Mouse (Mus musculus) kidney, embryonic 16.5 days (tissue): ENCODE data around the gene Olfr891. TPM values are rescaled to one million over a fixed set of nuclear protein-coding genes. Genes with fewer than 3 reads are reported as not detected.
"Not testable (repeated sequence)": the region's sequence is repeated elsewhere in the genome, so short reads cannot be mapped to it uniquely, and the experiment has no call there.

Experiments used
- ATAC-seq: fragments of 200-750 bp; cut with Nextera tagmentation; 2 replicates; pipeline ENCODE4 v1.8.0; 2017; ENCODE audit warnings: moderate TSS enrichment; ENCODE audit not compliant: low FRiP score, low TSS enrichment
- H3K27ac ChIP-seq: fragments of 300-500 bp; sonication (generic); 2 replicates; pipeline ENCODE4 v1.5.1; 2014; ENCODE audit warnings: low read length
- H3K27me3 ChIP-seq: fragments of 300-500 bp; sonication (generic); 2 replicates; pipeline ENCODE4 v1.6.1; 2014; ENCODE audit warnings: low read length, control low read depth, mixed read lengths; ENCODE audit not compliant: insufficient read depth
- H3K36me3 ChIP-seq: fragments of 300-500 bp; sonication (generic); 2 replicates; pipeline ENCODE4 v1.6.1; 2014; ENCODE audit warnings: low read length, control low read depth, mixed read lengths; ENCODE audit not compliant: insufficient read depth
- H3K4me1 ChIP-seq: fragments of 300-500 bp; sonication (generic); 2 replicates; pipeline ENCODE4 v1.6.1; 2014; ENCODE audit warnings: low read length, control low read depth, mixed read lengths; ENCODE audit not compliant: insufficient read depth
- H3K4me2 ChIP-seq: fragments of 300-500 bp; sonication (generic); replicated peaks from 2 replicates; pipeline ENCODE4 v1.6.1; 2014; ENCODE audit warnings: low read depth, low read length
- H3K4me3 ChIP-seq: fragments of 300-500 bp; sonication (generic); 2 replicates; pipeline ENCODE4 v1.5.1; 2014; ENCODE audit warnings: mild to moderate bottlenecking, low read length
- H3K9ac ChIP-seq: fragments of 300-500 bp; sonication (generic); replicated peaks from 2 replicates; pipeline ENCODE4 v1.6.1; 2014; ENCODE audit warnings: low read length
- H3K9me3 ChIP-seq: fragments of 300-500 bp; sonication (generic); 2 replicates; pipeline ENCODE4 v1.6.1; 2016; ENCODE audit warnings: low read length, control low read depth
- WGBS: fragments of 180-500 bp; shearing (Covaris S2); extraction: QIAGEN DNeasy Blood & Tissue Kit; methylation state at CpG from one replicate; pipeline ENCODE4 v1.1.7; 2014; 5-methylcytosine and 5-hydroxymethylcytosine counted together
- polyA plus RNA-seq: library from polyadenylated mRNA; unstranded; fragments of >200 nt; fragmentation: Nextera tagmentation; extraction: Ambion mirVana; gene quantifications from 2 replicates; pipeline ENCODE4 v1.2.1, GENCODE M21; 2015

Olfr891 gene
- not detected in 2 replicates for polyA plus RNA-seq

DNA sequence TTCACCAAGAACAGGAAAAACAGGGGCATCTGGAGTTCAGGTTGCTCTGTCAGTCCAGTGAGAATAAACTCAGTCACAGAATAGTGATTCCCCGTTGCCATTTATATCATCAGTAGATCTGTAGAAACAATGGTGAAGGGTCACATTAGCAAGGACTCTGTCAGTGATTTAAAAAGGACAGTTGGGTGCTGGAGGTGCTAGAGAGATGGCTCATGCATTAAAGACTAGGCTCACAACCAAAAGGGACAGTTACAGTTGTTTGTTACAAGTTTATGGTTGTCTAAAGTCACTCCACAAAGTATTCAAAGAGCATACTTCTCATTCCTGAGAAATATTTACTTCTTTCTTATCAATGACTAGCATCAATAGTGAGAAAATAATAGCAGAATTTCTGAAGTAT is at the start of gene Olfr891:
TSS of gene Olfr891 (minus strand) at position 101 of the 400 bp plus-strand sequence.
- no peak within 1 kb of the TSS for H3K4me2 ChIP-seq
- no peak for ATAC-seq
- no peaks in the 10 kb centered on the region for H3K27me3 ChIP-seq
- WGBS: 76% methylated on average over 1 of the region's 1 CpGs
- no peak within 1 kb of the TSS for H3K9ac ChIP-seq
- H3K27ac ChIP-seq: no peak within 1 kb of the TSS
- H3K36me3 ChIP-seq: no peaks in the 10 kb centered on the region
- no peak within 1 kb of the TSS for H3K4me3 ChIP-seq
- peaks cover 17% of the 10 kb centered on the region for H3K9me3 ChIP-seq
- H3K4me1 ChIP-seq: no peaks in the 10 kb centered on the region

DNA sequence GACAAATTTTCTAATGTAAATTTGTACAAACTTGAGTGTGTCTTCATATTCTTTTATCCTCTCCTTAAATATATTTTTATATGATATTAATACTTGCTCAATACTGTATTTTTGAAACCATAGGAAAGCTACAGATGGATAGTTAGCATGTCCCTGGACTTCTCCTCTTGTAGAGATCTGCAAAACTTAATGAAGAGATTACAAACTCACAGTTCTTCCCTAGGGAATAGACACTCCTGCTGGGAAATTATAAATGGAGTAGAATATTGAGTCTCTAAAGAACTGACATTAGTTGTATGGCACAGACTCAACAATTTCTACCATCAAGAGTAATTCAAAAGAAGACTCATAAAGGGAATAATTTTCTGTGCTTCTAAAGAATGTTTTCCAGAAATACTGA is 37.1 kb upstream of the Olfr891 start, which contains the start of gene Olfr894:
TSS of gene Olfr894 (plus strand) at position 301 of the 400 bp plus-strand sequence.
- no peaks in the 10 kb centered on the region for H3K4me1 ChIP-seq
- no peaks in the 10 kb centered on the region for H3K9me3 ChIP-seq
- no peak within 1 kb of the TSS for H3K9ac ChIP-seq
- H3K27me3 ChIP-seq: no peaks in the 10 kb centered on the region
- H3K36me3 ChIP-seq: no peaks in the 10 kb centered on the region
- H3K27ac ChIP-seq: no peak within 1 kb of the TSS
- no peak for ATAC-seq
- no peak within 1 kb of the TSS for H3K4me2 ChIP-seq
- no peak within 1 kb of the TSS for H3K4me3 ChIP-seq

DNA sequence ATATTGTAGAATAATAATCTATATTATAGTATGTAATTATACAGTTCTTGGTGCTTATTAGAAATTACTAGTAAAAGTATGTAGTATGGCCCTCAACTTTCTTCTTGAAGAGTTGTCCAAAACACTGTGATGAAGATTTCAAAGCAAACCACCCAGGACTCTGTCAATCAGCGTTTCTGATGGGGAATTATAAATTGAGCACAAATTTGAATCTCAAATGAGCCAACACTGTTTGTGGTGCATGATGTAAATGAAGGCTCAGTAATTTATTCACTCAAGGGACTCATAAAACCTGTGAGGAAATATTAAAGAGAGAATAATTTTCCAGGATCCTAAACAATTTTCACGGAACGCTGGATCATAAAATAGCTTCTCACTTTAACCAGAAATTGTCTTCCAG is 27.4 kb upstream of the Olfr891 start, which contains the start of gene Olfr893:
TSS of gene Olfr893 (plus strand) at position 301 of the 400 bp plus-strand sequence.
- Histone ChIP-seq H3K9ac (no peak within 1 kb of the TSS), H3K36me3 (no peaks in the 10 kb centered on the region)

DNA sequence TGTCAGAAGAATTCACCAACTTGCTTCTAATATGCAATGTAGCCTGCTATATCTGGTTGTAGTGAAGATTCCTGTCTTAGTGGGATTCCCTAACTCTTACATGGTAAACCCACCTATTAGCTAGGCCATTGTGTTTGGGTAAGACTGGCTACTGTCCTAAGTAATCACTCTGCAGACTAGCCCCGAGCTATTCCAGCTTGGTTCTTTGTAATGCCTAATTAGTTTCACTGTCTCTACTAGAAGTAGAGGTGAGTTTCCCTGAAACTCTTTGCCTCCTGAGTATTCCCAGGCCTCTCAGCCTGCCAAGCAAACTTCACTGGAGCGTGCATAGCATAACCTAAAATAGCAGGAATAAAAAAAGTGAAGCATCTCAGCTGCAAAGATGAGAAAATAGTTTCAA is 12.3 kb downstream of the Olfr891 start:
- WGBS: 54% methylated on average over 2 of the region's 2 CpGs
- not testable (repeated sequence) for H3K27ac ChIP-seq, H3K4me1 ChIP-seq, H3K9ac ChIP-seq, H3K9me3 ChIP-seq, ATAC-seq, H3K27me3 ChIP-seq, H3K36me3 ChIP-seq, H3K4me2 ChIP-seq, H3K4me3 ChIP-seq

More for the DNA sequence above, 27.4 kb upstream of the Olfr891 start, which contains the start of gene Olfr893:
- no peak within 1 kb of the TSS for H3K4me3 ChIP-seq
- WGBS: 77% methylated on average over 3 of the region's 3 CpGs
- ATAC-seq: no peak
- no peaks in the 10 kb centered on the region for H3K4me1 ChIP-seq
- H3K9me3 ChIP-seq: no peaks in the 10 kb centered on the region
- no peak within 1 kb of the TSS for H3K27ac ChIP-seq
- no peak within 1 kb of the TSS for H3K4me2 ChIP-seq
- H3K27me3 ChIP-seq: no peaks in the 10 kb centered on the region

DNA sequence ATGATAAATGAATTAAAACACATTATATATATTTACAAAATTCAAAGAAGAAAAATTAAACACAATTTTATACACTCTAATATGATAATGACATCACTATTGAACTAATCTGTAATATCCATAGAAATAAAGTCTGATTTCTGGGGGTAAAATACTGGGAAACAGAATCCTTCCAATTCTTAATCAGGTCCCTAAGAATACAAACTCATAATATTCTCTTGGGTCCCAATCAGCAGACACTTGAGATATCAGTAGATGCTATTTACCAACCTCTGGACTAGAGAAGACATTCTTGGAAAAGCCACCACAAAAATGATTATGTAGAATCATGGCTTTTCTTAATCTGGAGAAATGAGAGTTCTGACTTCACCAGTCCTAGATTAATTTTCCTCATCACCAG is 38.4 kb downstream of the Olfr891 start, which contains the start of gene Olfr890:
TSS of gene Olfr890 (plus strand) at position 301 of the 400 bp plus-strand sequence.
- no peak within 1 kb of the TSS for H3K27ac ChIP-seq
- H3K4me1 ChIP-seq: no peaks in the 10 kb centered on the region
- ATAC-seq: no peak
- H3K9me3 ChIP-seq: no peaks in the 10 kb centered on the region
- H3K9ac ChIP-seq: no peak within 1 kb of the TSS
- no peaks in the 10 kb centered on the region for H3K27me3 ChIP-seq
- no peaks in the 10 kb centered on the region for H3K36me3 ChIP-seq
- H3K4me3 ChIP-seq: no peak within 1 kb of the TSS
- H3K4me2 ChIP-seq: no peak within 1 kb of the TSS

Other genes starting within 250 kb of the Olfr891 start
- gene Olfr881, start 189.0 kb downstream of the Olfr891 start, polyA plus RNA-seq: not detected in 2 replicates
- not detected in 2 replicates for gene Olfr883, start 155.0 kb downstream of the Olfr891 start, polyA plus RNA-seq
- gene Olfr884, start 134.3 kb downstream of the Olfr891 start, polyA plus RNA-seq: not detected in 2 replicates
- gene Olfr885, start 119.5 kb downstream of the Olfr891 start, polyA plus RNA-seq: not detected in 2 replicates
- not detected in 2 replicates for gene Olfr887, start 96.7 kb downstream of the Olfr891 start, polyA plus RNA-seq
- not detected in 2 replicates for gene Olfr888, start 72.7 kb downstream of the Olfr891 start, polyA plus RNA-seq
- gene Olfr889, start 65.6 kb downstream of the Olfr891 start, polyA plus RNA-seq: 0.03 and 0.06 TPM in 2 replicates
- gene Olfr890, start 38.3 kb downstream of the Olfr891 start, polyA plus RNA-seq: not detected in 2 replicates
- not detected in 2 replicates for gene Olfr893, start 27.5 kb upstream of the Olfr891 start, polyA plus RNA-seq
- gene Olfr894, start 37.2 kb upstream of the Olfr891 start, polyA plus RNA-seq: not detected in 2 replicates
- not detected in 2 replicates for gene Olfr143, start 72.0 kb upstream of the Olfr891 start, polyA plus RNA-seq
- not detected in 2 replicates for gene Olfr895, start 87.0 kb upstream of the Olfr891 start, polyA plus RNA-seq
- not detected in 2 replicates for gene Olfr896-ps1, start 110.3 kb upstream of the Olfr891 start, polyA plus RNA-seq
- gene Olfr25, start 148.2 kb upstream of the Olfr891 start, polyA plus RNA-seq: not detected in 2 replicates
- not detected in 2 replicates for gene Olfr898, start 167.6 kb upstream of the Olfr891 start, polyA plus RNA-seq
- not detected in 2 replicates for gene Olfr250, start 186.1 kb upstream of the Olfr891 start, polyA plus RNA-seq
- gene Olfr251, start 196.3 kb upstream of the Olfr891 start, polyA plus RNA-seq: not detected in 2 replicates
- not detected in 2 replicates for gene Olfr147, start 220.9 kb upstream of the Olfr891 start, polyA plus RNA-seq
- gene Olfr901, start 248.6 kb upstream of the Olfr891 start, polyA plus RNA-seq: not detected in 2 replicates